Mouse (Mus musculus): ENCODE measurements around the gene Zic1.

The Zic1 gene

GRCm38 (mm10) chr9:91365664-91366063 is at the start of gene Zic1:
Gene Zic1, minus strand, starts transcription at chr9:91365810.
- DNase-seq (ENCODE audit: low read depth, low spot score) = no peak

- no peak for DNase-seq (ENCODE audit: low read depth, low spot score)
Measured at GRCm38 (mm10) chr9:91414007-91414661, 48.5 kb upstream of the Zic1 start.

GRCm38 (mm10) chr9:91409771-91410170 is 44.2 kb upstream of the Zic1 start:
- DNase-seq (ENCODE audit: low read depth, low spot score) = no peak

GRCm38 (mm10) chr9:91406258-91406763 is 40.7 kb upstream of the Zic1 start:
- no peak for DNase-seq (ENCODE audit: low read depth, low spot score)

GRCm38 (mm10) chr9:91405753-91406178 is 40.2 kb upstream of the Zic1 start:
- no peak for DNase-seq (ENCODE audit: low read depth, low spot score)

- no peak for DNase-seq (ENCODE audit: low read depth, low spot score)
Measured at GRCm38 (mm10) chr9:91404905-91405752, 39.5 kb upstream of the Zic1 start.

- no peak for DNase-seq (ENCODE audit: low read depth, low spot score)
Measured at GRCm38 (mm10) chr9:91404229-91404628, 38.6 kb upstream of the Zic1 start.

- no peak for DNase-seq (ENCODE audit: low read depth, low spot score)
Measured at GRCm38 (mm10) chr9:91401471-91401870, 35.9 kb upstream of the Zic1 start.

GRCm38 (mm10) chr9:91400482-91401093 is 35.0 kb upstream of the Zic1 start:
- no peak for DNase-seq (ENCODE audit: low read depth, low spot score)

- no peak for DNase-seq (ENCODE audit: low read depth, low spot score)
Measured at GRCm38 (mm10) chr9:91399976-91400375, 34.4 kb upstream of the Zic1 start.

GRCm38 (mm10) chr9:91395066-91395772 is 29.6 kb upstream of the Zic1 start:
- no peak for DNase-seq (ENCODE audit: low read depth, low spot score)

GRCm38 (mm10) chr9:91394211-91394646 is 28.6 kb upstream of the Zic1 start:
- no peak for DNase-seq (ENCODE audit: low read depth, low spot score)

- no peak for DNase-seq (ENCODE audit: low read depth, low spot score)
Measured at GRCm38 (mm10) chr9:91393376-91394068, 27.9 kb upstream of the Zic1 start.

- no peak for DNase-seq (ENCODE audit: low read depth, low spot score)
Measured at GRCm38 (mm10) chr9:91388173-91388572, 22.6 kb upstream of the Zic1 start.

GRCm38 (mm10) chr9:91387740-91388080 is 22.1 kb upstream of the Zic1 start:
- DNase-seq (ENCODE audit: low read depth, low spot score) = no peak

GRCm38 (mm10) chr9:91386891-91387739 is 21.5 kb upstream of the Zic1 start:
- no peak for DNase-seq (ENCODE audit: low read depth, low spot score)

GRCm38 (mm10) chr9:91386502-91386890 is 20.9 kb upstream of the Zic1 start:
- no peak for DNase-seq (ENCODE audit: low read depth, low spot score)

GRCm38 (mm10) chr9:91385561-91386430 is 20.2 kb upstream of the Zic1 start:
- no peak for DNase-seq (ENCODE audit: low read depth, low spot score)

All from CD4-positive, CD25-positive, alpha-beta regulatory T cell, adult 2 months (primary cell).